Mouse (Mus musculus) bone marrow, adult 2 months (tissue): ENCODE data around the gene Elmo1.

Experiments used
- CTCF ChIP-seq: fragments of 200-500 bp; IDR thresholded peaks from 2 replicates; pipeline ENCODE4 v1.5.1; 2011; ENCODE audit warnings: low read length, control low read depth; ENCODE audit not compliant: control insufficient read depth, insufficient read depth
- POLR2A ChIP-seq: fragments of 200-500 bp; IDR thresholded peaks from 2 replicates; pipeline ENCODE4 v1.6.1; 2011; ENCODE audit warnings: low read depth, mild to moderate bottlenecking, control low read depth, low read length, borderline replicate concordance; ENCODE audit not compliant: control insufficient read depth

GRCm38 (mm10) chr13:20131322-20131997, 41.1 kb downstream of the Elmo1 start:
- TF ChIP-seq CTCF (no peak), POLR2A (no peak)
